Mouse (Mus musculus) olfactory bulb, adult 2 months (tissue): ENCODE results near the gene Trib2.

Experiments used
- CTCF ChIP-seq: fragments of 200-500 bp; IDR thresholded peaks from 2 replicates; pipeline ENCODE4 v1.5.1; 2012; ENCODE audit warnings: low read depth, mild to moderate bottlenecking, low read length, moderate library complexity; ENCODE audit not compliant: insufficient read depth
- POLR2A ChIP-seq: fragments of 200-500 bp; IDR thresholded peaks from 2 replicates; pipeline ENCODE4 v1.6.1; 2012; ENCODE audit warnings: mild to moderate bottlenecking, low read depth, low read length, moderate library complexity; ENCODE audit not compliant: insufficient read depth

GRCm38 (mm10) chr12:15849861-15850294, 33.2 kb upstream of the Trib2 start:
- TF ChIP-seq CTCF: no peak
- TF ChIP-seq POLR2A: no peak
